Mouse (Mus musculus) lung, postnatal 0 days (tissue): ENCODE measurements around the gene Fcrls.

Source experiments
- CTCF ChIP-seq: IDR thresholded peaks from 2 replicates; pipeline ENCODE4 v1.5.1; 2016; ENCODE audit warnings: antibody characterized with exemption, mild to moderate bottlenecking
- EP300 ChIP-seq: IDR thresholded peaks from 2 replicates; pipeline ENCODE4 v1.6.1; 2016; ENCODE audit warnings: antibody characterized with exemption, mild to moderate bottlenecking, control low read depth

GRCm38 (mm10) chr3:87255239-87255638 is 8.3 kb downstream of the Fcrls start:
- TF ChIP-seq CTCF: no peak
- TF ChIP-seq EP300: no peak
